ENCODE assay signal across 8 mouse cellular contexts in genomic region chr9:110051869-110052661, GRCm38 (mm10).
DNase-seq lines count a peak whose midpoint lies in the region; ATAC-seq lines count a peak whose summit lies in the region.
"Had no signal": no experiment of that assay in that cellular context is flagged by ENCODE, and none has a peak within 500 bp of the region (broad histone marks: within the 10 kb centered on the region; RNA-seq: fewer than 3 reads in every experiment).

No protein-coding gene starts in this region.

- H3K27me3 ChIP-seq in embryonic facial prominence, embryonic 13.5 days: no peaks in the 10 kb centered on the region
- no peaks in the 10 kb centered on the region for H3K27me3 ChIP-seq in hindbrain, embryonic 10.5 days (ENCODE audit: insufficient read depth, poor library complexity, severe bottlenecking)

- H3K27ac ChIP-seq in embryonic facial prominence, embryonic 13.5 days: no peak overlapping the region
- H3K27ac ChIP-seq in hindbrain, embryonic 10.5 days: peak overlapping the region; percentile 88

- H3K9ac ChIP-seq in embryonic facial prominence, embryonic 13.5 days: peak overlapping the region; percentile 58; the same call in 1 of the 2 replicates
- H3K9ac ChIP-seq: lung, embryonic 14.5 days had no signal

- peak overlapping the region; percentile 48 for H3K4me2 ChIP-seq in embryonic facial prominence, embryonic 13.5 days
- H3K4me2 ChIP-seq: lung, embryonic 14.5 days had no signal

- H3K36me3 ChIP-seq in embryonic facial prominence, embryonic 13.5 days: peaks cover 3% of the 10 kb centered on the region; the same call in 1 of the 2 replicates
- no peaks in the 10 kb centered on the region for H3K36me3 ChIP-seq in hindbrain, embryonic 10.5 days

- 31% methylated on average over 23 of the region's 23 CpGs for WGBS in embryonic facial prominence, embryonic 13.5 days
- 20% methylated on average over 23 of the region's 23 CpGs for WGBS in hindbrain, embryonic 10.5 days

- no peak for ATAC-seq in embryonic facial prominence, embryonic 13.5 days (ENCODE audit: insufficient number of reproducible peaks, insufficient read depth, low FRiP score, low TSS enrichment, low read depth)

- DNase-seq in cerebellum, adult 8-10 months: peak; percentile 73
- DNase-seq in hindbrain, embryonic 10.5 days (ENCODE audit: low spot score): peak; percentile 37
- peak; percentile 31 for DNase-seq in left cerebral cortex, postnatal 4 days
- DNase-seq in lung, postnatal 25 days (ENCODE audit: low spot score): no peak
- DNase-seq in urinary bladder, postnatal 10 days (ENCODE audit: low spot score): no peak
- no peak for DNase-seq in adrenal gland, postnatal 10 days
- DNase-seq: lung, embryonic 14.5 days had no signal

- H3K9me3 ChIP-seq in embryonic facial prominence, embryonic 13.5 days: no peaks in the 10 kb centered on the region
- no peaks in the 10 kb centered on the region for H3K9me3 ChIP-seq in hindbrain, embryonic 10.5 days

- 0 out of 2 replicates have a peak overlapping the region, but pooled peaks have one; percentile 12 for H3K4me3 ChIP-seq in embryonic facial prominence, embryonic 13.5 days
- peak overlapping the region; percentile 53 for H3K4me3 ChIP-seq in hindbrain, embryonic 10.5 days

- intact Hi-C loops in left cerebral cortex, postnatal 4 days (cut with DNase I): no loop called here

- peaks cover 28% of the 10 kb centered on the region for H3K4me1 ChIP-seq in embryonic facial prominence, embryonic 13.5 days
- peaks cover 67% of the 10 kb centered on the region for H3K4me1 ChIP-seq in hindbrain, embryonic 10.5 days (replicated peaks)

Comparison
In these comparisons a context has a peak if more than half of its experiments do, and no peak if none do; other contexts are left out.
1. DNase-seq: peak in cerebellum, adult 8-10 months (single experiment), hindbrain, embryonic 10.5 days (single experiment) and left cerebral cortex, postnatal 4 days (single experiment); none in lung, postnatal 25 days (single experiment), urinary bladder, postnatal 10 days (single experiment) and adrenal gland, postnatal 10 days (single experiment).